Mouse (Mus musculus) intestine, embryonic 16.5 days (tissue): Measurements from ENCODE around the gene Ddr1. TPM values are rescaled to one million over a fixed set of nuclear protein-coding genes. Genes with fewer than 3 reads are reported as not detected.
A peak's percentile ranks its signal among the peaks of the same experiment; 100 is the strongest.

ENCODE experiments used
- ATAC-seq: fragments of 200-750 bp; cut with Nextera tagmentation; 2 replicates; pipeline ENCODE4 v1.8.0; 2017; ENCODE audit warnings: moderate TSS enrichment, moderate library complexity
- H3K27ac ChIP-seq: fragments of 300-500 bp; sonication (generic); 2 replicates; pipeline ENCODE4 v1.5.1; 2014; ENCODE audit warnings: mild to moderate bottlenecking, low read length
- H3K27me3 ChIP-seq: fragments of 300-500 bp; sonication (generic); replicated peaks from 2 replicates; pipeline ENCODE4 v1.6.1; 2014; ENCODE audit warnings: low read length, control low read depth, mixed read lengths; ENCODE audit not compliant: control insufficient read depth, insufficient read depth
- H3K36me3 ChIP-seq: fragments of 300-500 bp; sonication (generic); 2 replicates; pipeline ENCODE4 v1.6.1; 2014; ENCODE audit warnings: low read length, control low read depth; ENCODE audit not compliant: control insufficient read depth, insufficient read depth
- H3K4me1 ChIP-seq: fragments of 300-500 bp; sonication (generic); 2 replicates; pipeline ENCODE4 v1.6.1; 2014; ENCODE audit warnings: low read length, control low read depth, mixed read lengths; ENCODE audit not compliant: control insufficient read depth, insufficient read depth
- H3K4me2 ChIP-seq: fragments of 300-500 bp; sonication (generic); 2 replicates; pipeline ENCODE4 v1.6.1; 2014; ENCODE audit warnings: low read depth, low read length, control low read depth
- H3K4me3 ChIP-seq: fragments of 300-500 bp; sonication (generic); 2 replicates; pipeline ENCODE4 v1.5.1; 2014; ENCODE audit warnings: mild to moderate bottlenecking, low read length
- H3K9ac ChIP-seq: fragments of 300-500 bp; sonication (generic); 2 replicates; pipeline ENCODE4 v1.6.1; 2014; ENCODE audit warnings: low read depth, low read length
- H3K9me3 ChIP-seq: fragments of 300-500 bp; sonication (generic); 2 replicates; pipeline ENCODE4 v1.6.1; 2016; ENCODE audit warnings: low read length, control low read depth; ENCODE audit not compliant: control insufficient read depth
- WGBS: fragments of 180-500 bp; shearing (Covaris S2); extraction: QIAGEN DNeasy Blood & Tissue Kit; methylation state at CpG from one replicate; pipeline ENCODE4 v1.1.7; 2014; 5-methylcytosine and 5-hydroxymethylcytosine counted together
- polyA plus RNA-seq: library from polyadenylated mRNA; unstranded; fragments of >200 nt; fragmentation: Nextera tagmentation; extraction: Ambion mirVana; gene quantifications from 2 replicates; pipeline ENCODE4 v1.2.1, GENCODE M21; 2015

The Ddr1 gene
- polyA plus RNA-seq, 1 experiment from 2014 or later = 54.1 TPM

DNA sequence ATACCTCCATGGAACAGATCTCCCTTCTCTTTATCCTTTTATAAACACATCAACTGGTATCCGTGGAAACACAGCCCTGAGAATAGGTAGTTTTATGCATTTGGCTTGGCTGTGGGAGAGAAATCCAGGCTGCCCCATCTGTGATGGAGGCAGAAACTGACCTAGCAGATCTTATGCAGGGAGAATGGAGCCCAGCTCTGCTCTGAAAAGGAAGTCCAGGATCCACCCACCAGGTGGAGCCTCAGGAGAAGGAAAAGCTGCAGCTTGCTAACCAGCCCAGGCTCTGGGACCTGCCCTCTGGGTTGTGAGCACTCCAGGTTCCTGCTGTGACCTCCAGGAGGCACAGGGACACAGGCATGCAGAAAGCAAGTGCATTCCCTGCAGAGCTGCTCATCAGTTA, 70.4 kb downstream of the Ddr1 start:
- peak; percentile 63 for ATAC-seq
- 0 out of 2 replicates have a peak, but pooled peaks cover 3% of the 10 kb centered on the region for H3K4me1 ChIP-seq
- H3K36me3 ChIP-seq = no peaks in the 10 kb centered on the region
- no peak overlapping the region for H3K9ac ChIP-seq
- H3K9me3 ChIP-seq = no peaks in the 10 kb centered on the region
- H3K27ac ChIP-seq = no peak overlapping the region
- H3K4me2 ChIP-seq = no peak overlapping the region
- WGBS = 3% methylated on average over 1 of the region's 1 CpGs
- H3K27me3 ChIP-seq = no peaks in the 10 kb centered on the region
- no peak overlapping the region for H3K4me3 ChIP-seq

Other genes starting within 250 kb of the Ddr1 start
- 80.2 and 93.1 TPM in 2 replicates for gene H2-Q10, start 234.5 kb downstream of the Ddr1 start, polyA plus RNA-seq
- gene Pou5f1, start 198.6 kb downstream of the Ddr1 start, polyA plus RNA-seq = not detected in 2 replicates
- gene Tcf19, start 187.8 kb downstream of the Ddr1 start, polyA plus RNA-seq = 57.7 and 68.3 TPM in 2 replicates
- 12.5 and 15.7 TPM in 2 replicates for gene Cchcr1, start 187.5 kb downstream of the Ddr1 start, polyA plus RNA-seq
- gene Psors1c2, start 171.4 kb downstream of the Ddr1 start, polyA plus RNA-seq = 0.66 and 0.81 TPM in 2 replicates
- 0.10 TPM in 2 replicates for gene Cdsn, start 152.5 kb downstream of the Ddr1 start, polyA plus RNA-seq
- gene 2300002M23Rik, start 137.2 kb downstream of the Ddr1 start, polyA plus RNA-seq = not detected in 2 replicates
- gene Sfta2, start 103.1 kb downstream of the Ddr1 start, polyA plus RNA-seq = 1.2 and 3.3 TPM in 2 replicates
- not detected in 2 replicates for gene Gm9573, start 78.0 kb downstream of the Ddr1 start, polyA plus RNA-seq
- gene Mucl3, start 60.9 kb downstream of the Ddr1 start, polyA plus RNA-seq = 0.20 and 0.21 TPM in 2 replicates
- 19.3 and 22.8 TPM in 2 replicates for gene Vars2, start 37.0 kb downstream of the Ddr1 start, polyA plus RNA-seq
- 41.9 and 45.1 TPM in 2 replicates for gene Gtf2h4, start 30.9 kb downstream of the Ddr1 start, polyA plus RNA-seq
- 16.0 and 16.2 TPM in 2 replicates for gene Ier3, start 117.1 kb upstream of the Ddr1 start, polyA plus RNA-seq
- gene Flot1, start 118.6 kb upstream of the Ddr1 start, polyA plus RNA-seq = 56.9 and 58.5 TPM in 2 replicates
- gene Tubb5, start 133.7 kb upstream of the Ddr1 start, polyA plus RNA-seq = 559 and 622 TPM in 2 replicates
- 10.0 and 11.8 TPM in 2 replicates for gene Mdc1, start 136.9 kb upstream of the Ddr1 start, polyA plus RNA-seq
- gene Nrm, start 156.7 kb upstream of the Ddr1 start, polyA plus RNA-seq = 47.7 and 51.7 TPM in 2 replicates
- 19.3 and 19.4 TPM in 2 replicates for gene Ppp1r18, start 161.0 kb upstream of the Ddr1 start, polyA plus RNA-seq
- gene Dhx16, start 175.2 kb upstream of the Ddr1 start, polyA plus RNA-seq = 36.0 and 38.3 TPM in 2 replicates
- 29.1 and 30.1 TPM in 2 replicates for gene 2310061I04Rik, start 192.8 kb upstream of the Ddr1 start, polyA plus RNA-seq
- 43.4 and 45.4 TPM in 2 replicates for gene Atat1, start 205.5 kb upstream of the Ddr1 start, polyA plus RNA-seq
- 133 and 145 TPM in 2 replicates for gene Mrps18b, start 211.8 kb upstream of the Ddr1 start, polyA plus RNA-seq
- 28.8 and 30.1 TPM in 2 replicates for gene Ppp1r10, start 211.8 kb upstream of the Ddr1 start, polyA plus RNA-seq